Mouse (Mus musculus): Measurements from ENCODE around the gene Tead1.

The Tead1 gene

GRCm38 (mm10) chr7:112679171-112679512, at the start of gene Tead1:
Tead1 (plus strand) TSS chr7:112679318.
- no peak for DNase-seq (ENCODE audit: low read depth in 1 of 2, low spot score in 2 of 2)

- DNase-seq (ENCODE audit: low read depth in 1 of 2, low spot score in 2 of 2): no peak
Measured at GRCm38 (mm10) chr7:112634505-112635213, 44.5 kb upstream of the Tead1 start.

GRCm38 (mm10) chr7:112635936-112636335, 43.2 kb upstream of the Tead1 start:
- DNase-seq (ENCODE audit: low read depth in 1 of 2, low spot score in 2 of 2): no peak

GRCm38 (mm10) chr7:112643866-112644543, 35.1 kb upstream of the Tead1 start:
- DNase-seq (ENCODE audit: low read depth in 1 of 2, low spot score in 2 of 2): no peak

DNA sequence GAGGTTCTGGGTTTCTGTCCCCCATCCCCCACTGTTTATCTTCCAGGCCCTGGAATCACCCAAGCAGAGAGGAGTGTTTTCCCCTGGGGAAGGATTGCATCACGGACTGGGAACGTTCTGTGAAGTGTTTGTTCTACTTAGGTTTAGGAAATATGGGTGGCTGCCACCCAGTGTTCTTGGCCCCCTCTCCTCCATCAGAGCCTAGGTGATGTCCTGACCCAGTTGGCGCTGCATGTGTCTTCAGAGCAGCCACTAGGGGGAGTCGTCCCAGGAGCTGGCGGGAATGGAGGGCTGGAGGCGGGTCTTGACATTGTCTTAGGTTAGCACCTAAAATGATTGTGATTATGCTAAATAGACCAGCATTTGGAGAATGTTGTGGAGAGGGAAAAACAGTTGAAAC, 34.4 kb upstream of the Tead1 start:
- no peak for DNase-seq (ENCODE audit: low read depth in 1 of 2, low spot score in 2 of 2)

DNA sequence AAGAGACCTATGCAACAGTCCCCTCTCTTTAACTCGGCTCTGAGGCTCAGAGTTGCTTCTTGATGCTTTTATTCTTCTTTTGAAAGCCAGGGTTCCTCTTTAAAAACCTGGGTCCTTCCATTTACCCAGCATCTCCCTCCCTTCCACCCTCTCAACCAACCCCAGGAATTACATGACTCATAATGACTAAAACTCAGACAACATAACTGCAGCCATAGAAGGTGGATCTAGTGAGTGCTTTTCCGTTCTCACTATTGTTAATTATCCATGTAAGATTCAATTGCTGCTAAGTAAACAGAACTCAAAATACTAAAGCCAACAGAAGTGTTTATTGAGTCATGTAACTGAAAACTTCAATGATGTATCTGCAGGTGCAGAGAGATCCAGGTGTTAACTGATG, 33.4 kb upstream of the Tead1 start:
- no peak for DNase-seq (ENCODE audit: low read depth in 1 of 2, low spot score in 2 of 2)

DNA sequence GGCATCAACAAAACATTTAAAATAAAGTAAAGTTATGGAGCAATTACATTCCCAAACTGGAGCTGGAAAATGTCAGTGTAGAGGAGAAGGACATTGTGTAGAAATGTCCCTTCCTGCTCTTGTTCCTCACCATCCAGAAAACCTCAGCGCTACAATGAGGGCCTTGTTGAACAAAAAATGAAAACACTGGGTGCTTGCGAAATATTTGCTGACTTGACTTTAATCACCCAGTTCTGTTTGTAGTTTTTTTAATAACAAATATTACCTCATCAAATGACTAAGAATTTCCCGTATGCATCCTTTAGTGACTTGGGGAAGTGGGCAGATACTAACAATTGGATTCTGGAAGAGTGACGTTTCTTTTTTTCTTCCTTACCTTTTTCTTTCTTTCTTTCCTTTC, 31.7 kb upstream of the Tead1 start:
- no peak for DNase-seq (ENCODE audit: low read depth in 1 of 2, low spot score in 2 of 2)

DNA sequence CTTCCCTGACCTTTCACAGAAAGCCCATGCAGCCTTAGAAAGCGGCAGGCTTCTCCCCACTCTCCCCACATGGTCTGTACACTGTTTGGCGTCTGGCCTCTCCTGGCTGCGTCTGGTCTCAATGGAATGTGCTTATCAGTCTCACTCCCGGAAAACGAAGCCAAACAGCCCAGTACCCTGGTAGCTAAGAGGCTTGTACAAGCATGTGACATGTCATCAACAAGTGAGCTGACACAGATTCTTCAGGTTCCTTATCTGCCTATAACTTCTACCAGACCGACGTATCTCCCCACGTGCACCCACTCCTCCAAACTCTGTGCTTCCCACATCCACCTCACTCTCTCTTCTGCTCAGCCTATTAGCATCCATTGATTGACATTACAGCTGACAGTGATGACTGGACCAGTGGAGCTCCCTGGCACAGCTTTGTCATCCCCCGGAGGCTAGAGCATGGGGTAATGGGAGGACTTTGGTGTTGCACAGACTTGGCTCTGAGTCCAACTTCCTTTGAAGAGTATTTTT, 22.9 kb upstream of the Tead1 start:
- no peak for DNase-seq (ENCODE audit: low read depth in 1 of 2, low spot score in 2 of 2)

- no peak for DNase-seq (ENCODE audit: low read depth in 1 of 2, low spot score in 2 of 2)
Measured at GRCm38 (mm10) chr7:112658939-112659338, 20.2 kb upstream of the Tead1 start.

DNA sequence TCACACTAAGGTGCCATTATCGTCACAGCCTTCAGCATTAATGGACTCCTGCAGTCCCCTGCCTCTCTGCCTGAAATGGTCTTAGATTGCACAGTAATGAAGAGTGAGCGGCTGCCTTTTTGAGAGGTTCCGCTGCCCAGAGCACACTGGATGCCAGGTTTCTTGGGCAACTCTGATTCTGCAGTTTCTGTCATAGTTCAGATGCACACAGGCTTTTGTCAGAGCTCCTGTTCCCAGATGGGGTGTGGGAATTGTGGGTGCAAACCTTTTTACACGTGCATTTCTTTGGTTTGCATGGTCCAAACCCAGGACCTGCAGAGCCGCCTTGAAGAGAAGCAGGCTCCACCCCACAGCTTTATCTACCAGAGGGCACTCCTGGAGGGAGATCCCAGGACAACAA, 19.3 kb upstream of the Tead1 start:
- DNase-seq (ENCODE audit: low read depth in 1 of 2, low spot score in 2 of 2): no peak

DNA sequence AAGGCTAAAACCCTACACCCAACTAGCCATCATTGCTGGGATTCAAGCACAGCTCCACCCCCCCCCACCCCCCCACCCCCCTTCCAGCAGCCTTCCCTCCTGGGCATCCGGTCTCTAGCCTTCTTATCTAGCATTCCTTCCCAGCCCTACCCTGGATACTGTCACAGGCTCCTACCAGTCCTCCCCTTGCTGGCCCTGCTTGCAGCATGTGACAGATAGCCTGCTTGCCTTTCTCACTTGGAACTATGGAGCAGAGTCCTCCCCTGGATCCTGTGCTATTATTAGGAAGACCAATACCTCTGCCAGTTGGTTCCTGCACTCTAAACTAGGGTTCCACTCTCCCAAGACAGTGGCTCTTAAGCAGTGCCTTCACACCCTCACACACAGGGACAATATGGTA, 18.8 kb upstream of the Tead1 start:
- no peak for DNase-seq (ENCODE audit: low read depth in 1 of 2, low spot score in 2 of 2)

DNA sequence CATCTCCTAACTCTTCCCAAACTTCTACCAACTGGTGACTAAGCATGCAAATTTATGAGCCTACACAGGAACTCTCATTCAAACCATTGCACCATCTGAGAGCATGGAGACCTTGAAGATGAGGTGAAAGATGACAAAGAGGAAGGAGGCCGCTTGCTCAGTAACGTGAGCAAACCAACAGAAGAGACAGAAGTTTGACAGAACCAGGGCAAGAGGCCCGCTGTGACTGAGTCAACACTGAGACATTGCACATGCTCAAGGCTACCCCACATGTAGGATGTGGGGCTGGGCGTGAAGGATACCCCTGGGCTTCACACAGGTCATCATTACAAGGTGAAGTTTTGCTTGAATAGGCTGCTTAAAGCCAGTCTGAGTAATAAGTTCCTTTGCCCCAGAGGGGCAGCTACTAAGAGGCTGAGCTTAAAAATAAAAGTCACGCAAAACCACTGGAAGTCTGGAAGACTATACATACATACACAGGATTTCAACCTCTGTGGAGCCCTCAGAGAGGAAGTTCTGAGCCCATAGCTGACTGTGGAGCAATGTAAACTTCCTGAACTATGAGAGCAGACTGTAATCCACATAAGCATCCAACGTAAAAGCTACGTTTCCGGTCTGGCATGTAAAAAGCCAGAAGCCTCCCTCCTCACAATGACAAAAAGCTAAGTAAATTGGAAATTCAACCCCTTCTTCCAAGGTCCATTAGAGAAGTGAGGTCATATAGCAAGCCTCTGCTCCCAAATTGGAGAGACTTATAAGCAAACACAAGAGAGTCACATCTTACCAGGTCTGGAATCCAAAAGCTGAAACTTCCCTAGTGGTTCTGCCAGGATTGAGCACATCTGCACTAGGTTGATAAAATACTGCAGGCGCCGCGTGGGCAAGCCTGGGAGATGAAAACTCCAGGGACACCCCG, 16.5 kb upstream of the Tead1 start:
- no peak for DNase-seq (ENCODE audit: low read depth in 1 of 2, low spot score in 2 of 2)

- no peak for DNase-seq (ENCODE audit: low read depth in 1 of 2, low spot score in 2 of 2)
Measured at GRCm38 (mm10) chr7:112663314-112663966, 15.7 kb upstream of the Tead1 start.

DNA sequence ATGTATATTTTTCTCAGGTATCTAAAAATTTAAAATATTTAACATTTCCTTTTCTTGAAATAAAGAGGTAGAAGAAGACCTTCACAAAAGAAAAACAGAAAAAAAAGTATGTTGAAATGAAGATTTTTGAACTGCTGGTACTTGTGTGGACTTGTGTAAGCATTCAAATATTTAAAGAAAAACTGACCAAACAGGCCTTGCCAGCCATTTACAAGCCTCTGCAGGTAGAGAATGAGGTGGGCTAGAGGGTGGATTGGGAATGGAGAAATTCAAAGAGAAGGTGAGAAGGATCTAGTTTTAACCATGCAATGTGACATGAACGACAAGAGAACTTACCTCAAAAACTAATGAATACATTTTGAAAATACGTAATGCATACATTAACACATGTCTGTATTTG, 9.1 kb upstream of the Tead1 start:
- no peak for DNase-seq (ENCODE audit: low read depth in 1 of 2, low spot score in 2 of 2)

GRCm38 (mm10) chr7:112678418-112679170, 524 bp upstream of the Tead1 start:
- no peak for DNase-seq (ENCODE audit: low read depth in 1 of 2, low spot score in 2 of 2)

GRCm38 (mm10) chr7:112679513-112680245, 561 bp downstream of the Tead1 start:
- no peak for DNase-seq (ENCODE audit: low read depth in 1 of 2, low spot score in 2 of 2)

- no peak for DNase-seq (ENCODE audit: low read depth in 1 of 2, low spot score in 2 of 2)
Measured at GRCm38 (mm10) chr7:112680498-112681251, 1.6 kb downstream of the Tead1 start.

- DNase-seq (ENCODE audit: low read depth in 1 of 2, low spot score in 2 of 2): no peak
Measured at GRCm38 (mm10) chr7:112684626-112685561, 5.8 kb downstream of the Tead1 start.

Measured in monocyte, adult 2 months (primary cell).